Mouse (Mus musculus) CH12.LX (cell line): ENCODE measurements around the gene Hpn. TPM values are rescaled to one million over a fixed set of nuclear protein-coding genes. Genes with fewer than 3 reads are reported as not detected.

ENCODE experiments used
- DNase-seq: peaks from one replicate; pipeline ENCODE4 v3.0.0-alpha.2; 2013; ENCODE audit errors: extremely low read depth
- H3K27ac ChIP-seq: 2 replicates; pipeline ENCODE4 v1.5.1; 2012; ENCODE audit warnings: low read depth, mild to moderate bottlenecking, control low read depth, moderate library complexity; ENCODE audit not compliant: insufficient read depth
- H3K27me3 ChIP-seq: replicated peaks from 2 replicates; pipeline ENCODE3; 2012; ENCODE audit warnings: inconsistent platforms
- H3K36me3 ChIP-seq, 2 experiments: replicated peaks in 1 of 2; 2 replicates each; pipeline versions ENCODE3 to v1.6.1; 2012; ENCODE audit warnings: inconsistent platforms in 1 of 2, low read length in 1 of 2, mild to moderate bottlenecking in 1 of 2, mixed read lengths in 1 of 2, moderate library complexity in 1 of 2; ENCODE audit not compliant: control insufficient read depth in 1 of 2, insufficient read depth in 1 of 2
- H3K4me1 ChIP-seq, 2 experiments: 2 replicates each; pipeline ENCODE4 v1.6.1; 2012; ENCODE audit warnings: inconsistent platforms in 1 of 2, moderate library complexity in 1 of 2; ENCODE audit not compliant: insufficient read depth in 2 of 2, control insufficient read depth in 1 of 2
- H3K4me2 ChIP-seq: 2 replicates; pipeline ENCODE4 v1.6.1; 2012; ENCODE audit warnings: low read depth, mild to moderate bottlenecking, control low read depth; ENCODE audit not compliant: poor library complexity, insufficient read depth, severe bottlenecking
- H3K4me3 ChIP-seq, 3 experiments: fragments of 150-350 bp in 1 of 3; sonication (generic) in 1 of 3; replicated peaks in 1 of 3; 2 replicates each; pipeline versions ENCODE3 to v1.5.1; 2011 to 2012; ENCODE audit warnings: low read depth in 2 of 3, low read length in 2 of 3, mild to moderate bottlenecking in 2 of 3, moderate library complexity in 2 of 3, control low read depth in 1 of 3, improper control_type of control experiment in 1 of 3, inconsistent platforms in 1 of 3, mixed read lengths in 1 of 3; ENCODE audit not compliant: poor library complexity in 1 of 3
- H3K79me2 ChIP-seq: replicated peaks from 2 replicates; pipeline ENCODE4 v1.6.1; 2012; ENCODE audit warnings: mild to moderate bottlenecking, moderate library complexity; ENCODE audit not compliant: control insufficient read depth, poor library complexity, insufficient read depth, severe bottlenecking; ENCODE audit errors: extremely low read depth
- H3K9ac ChIP-seq: 2 replicates; pipeline ENCODE4 v1.6.1; 2012; ENCODE audit warnings: low read depth, mild to moderate bottlenecking, control low read depth, moderate library complexity; ENCODE audit not compliant: insufficient read depth
- H3K9me3 ChIP-seq: replicated peaks from 2 replicates; pipeline ENCODE3; 2012; ENCODE audit warnings: low read length, inconsistent platforms, mixed read lengths
- BHLHE40 ChIP-seq: IDR thresholded peaks from 2 replicates; pipeline ENCODE4 v1.6.1; 2011; ENCODE audit warnings: mild to moderate bottlenecking, low read depth, low read length, improper control_type of control experiment
- CHD1 ChIP-seq: IDR thresholded peaks from 2 replicates; pipeline ENCODE4 v1.6.1; 2012; ENCODE audit warnings: low read depth, low read length, improper control_type of control experiment, inconsistent platforms
- CHD2 ChIP-seq: IDR thresholded peaks from 2 replicates; pipeline ENCODE4 v1.6.1; 2011; ENCODE audit warnings: low read length, improper control_type of control experiment
- CTCF ChIP-seq, 2 experiments: IDR thresholded peaks in 1 of 2; conservative IDR thresholded peaks in 1 of 2; 2 replicates each; pipeline ENCODE4 v1.5.1; 2011 to 2012; ENCODE audit warnings: low read depth in 2 of 2, low read length in 2 of 2, improper control_type of control experiment in 1 of 2, inconsistent platforms in 1 of 2, mild to moderate bottlenecking in 1 of 2, moderate library complexity in 1 of 2
- EP300 ChIP-seq: IDR thresholded peaks from 2 replicates; pipeline ENCODE4 v1.6.1; 2011; ENCODE audit warnings: low read length, improper control_type of control experiment
- GABPA ChIP-seq: IDR thresholded peaks from 2 replicates; pipeline ENCODE4 v1.6.1; 2012; ENCODE audit warnings: low read depth, low read length, improper control_type of control experiment, inconsistent platforms; ENCODE audit not compliant: insufficient replicate concordance
- HCFC1 ChIP-seq: IDR thresholded peaks from 2 replicates; pipeline ENCODE4 v1.6.1; 2012; ENCODE audit warnings: low read depth, mild to moderate bottlenecking, inconsistent platforms, low read length, improper control_type of control experiment
- IRF4 ChIP-seq: IDR thresholded peaks from 2 replicates; pipeline ENCODE4 v1.6.1; 2014; ENCODE audit warnings: low read depth, mild to moderate bottlenecking, inconsistent platforms, low read length, improper control_type of control experiment
- MAFK ChIP-seq: IDR thresholded peaks from 2 replicates; pipeline ENCODE4 v1.6.1; 2011; ENCODE audit warnings: low read length, improper control_type of control experiment; ENCODE audit not compliant: insufficient replicate concordance
- MAX ChIP-seq: IDR thresholded peaks from 2 replicates; pipeline ENCODE4 v1.6.1; 2011; ENCODE audit warnings: low read length, improper control_type of control experiment
- MAZ ChIP-seq: IDR thresholded peaks from 2 replicates; pipeline ENCODE4 v1.6.1; 2012; ENCODE audit warnings: low read depth, mild to moderate bottlenecking, inconsistent platforms, low read length, improper control_type of control experiment, moderate library complexity
- MXI1 ChIP-seq: IDR thresholded peaks from 2 replicates; pipeline ENCODE4 v1.6.1; 2011; ENCODE audit warnings: mild to moderate bottlenecking, low read depth, low read length, improper control_type of control experiment
- NELFE ChIP-seq: IDR thresholded peaks from 2 replicates; pipeline ENCODE4 v1.6.1; 2011; ENCODE audit warnings: low read depth, low read length, improper control_type of control experiment
- POLR2A ChIP-seq: IDR thresholded peaks from 2 replicates; pipeline ENCODE4 v1.6.1; 2011; ENCODE audit warnings: low read depth, mild to moderate bottlenecking, improper control_type of control experiment, low read length
- POLR2AphosphoS2 ChIP-seq: IDR thresholded peaks from 2 replicates; pipeline ENCODE4 v1.6.1; 2011; ENCODE audit warnings: low read depth, low read length, improper control_type of control experiment
- RCOR1 ChIP-seq: conservative IDR thresholded peaks from 2 replicates; pipeline ENCODE4 v1.6.1; 2012; ENCODE audit warnings: low read depth, mild to moderate bottlenecking, inconsistent platforms, low read length, improper control_type of control experiment
- SIN3A ChIP-seq: IDR thresholded peaks from 2 replicates; pipeline ENCODE4 v1.6.1; 2012; ENCODE audit warnings: low read length, improper control_type of control experiment, inconsistent platforms
- UBTF ChIP-seq: IDR thresholded peaks from 2 replicates; pipeline ENCODE4 v1.6.1; 2012; ENCODE audit warnings: low read depth, mild to moderate bottlenecking, inconsistent platforms, low read length, improper control_type of control experiment, moderate library complexity
- USF2 ChIP-seq: conservative IDR thresholded peaks from 2 replicates; pipeline ENCODE4 v1.6.1; 2011; ENCODE audit warnings: low read depth, low read length, improper control_type of control experiment
- dilution Hi-C: fragments of 300-500 bp; cut with MboI; formaldehyde crosslinking; loops from 2 replicates; pipeline ENCODE4 v1.14.3; 2020; ENCODE audit warnings: low sequenced_read_pairs; ENCODE audit not compliant: extremely low pct_unique_long_range_greater_than_20kb, extremely low pct_ligation_motif_present
- in situ Hi-C: fragments of 300-500 bp; cut with MboI; formaldehyde crosslinking; loops from 3 replicates; pipeline ENCODE4 v1.14.3; 2019; ENCODE audit warnings: low sequenced_read_pairs, low pct_ligation_motif_present, low pct_unique_long_range_greater_than_20kb, mixed read lengths
- polyA plus RNA-seq: library from polyadenylated mRNA; unstranded; fragments of >175 nt; gene quantifications from 2 replicates; pipeline ENCODE4 v1.2.1, GENCODE M21; 2012; ENCODE audit warnings: low read depth; ENCODE audit not compliant: insufficient read length
- total RNA-seq, 2 experiments: library from RNA; depleted of rRNA; stranded (reverse); fragments of 300-350 nt in 1 of 2; fragments of >200 nt in 1 of 2; gene quantifications; 2 replicates each; pipeline ENCODE4 v1.2.3; 2012 to 2014

Gene Hpn
- total and polyA plus RNA-seq, 3 experiments = 3.0 to 16.7 (median 8.7) TPM

GRCm38 (mm10) chr7:31094774-31095501, 20.2 kb downstream of the Hpn start:
- Histone ChIP-seq H3K27me3 (peaks cover 30% of the 10 kb centered on the region), H3K4me1 (peaks cover 0 to 5% of the 10 kb centered on the region in 2 experiments; a peak in 2 of 4 replicates), H3K36me3 (peaks cover 0 to 17% of the 10 kb centered on the region in 2 experiments), H3K9me3 (peaks cover 6% of the 10 kb centered on the region), H3K4me3 (no peak overlapping the region)
- DNase-seq = no peak
- in situ Hi-C loops = loop anchor here (5.0 kb wide), 2 partner anchors 33 to 82 kb away; no protein-coding TSS in a partner anchor
- TF ChIP-seq CTCF (conservative IDR thresholded peaks at IDR 0.05 in 1 of 2, IDR thresholded peaks at IDR 0.05 in 1 of 2; ENCODE audit: low read depth in 2 of 2, low read length in 2 of 2) (peak in 1 of 2 experiments; percentile 51; a peak in 2 of 4 replicates), NELFE (no peak)
- TF ChIP-seq, all 38 proteins: peak for 1
- dilution Hi-C loops = no loop called here
- H3K4me2 ChIP-seq = no peak overlapping the region
- H3K27ac ChIP-seq = no peak overlapping the region
- no peak overlapping the region for H3K9ac ChIP-seq
- no peaks in the 10 kb centered on the region for H3K79me2 ChIP-seq

GRCm38 (mm10) chr7:31089721-31090120, 25.4 kb downstream of the Hpn start:
- peaks cover 23% of the 10 kb centered on the region for H3K27me3 ChIP-seq
- H3K9me3 ChIP-seq = peaks cover 3% of the 10 kb centered on the region
- no peaks in the 10 kb centered on the region for H3K79me2 ChIP-seq
- in situ Hi-C loops (no loop called here), dilution Hi-C loops (no loop called here)
- H3K9ac ChIP-seq = no peak overlapping the region
- TF ChIP-seq POLR2A = no peak
- TF ChIP-seq MAX = no peak
- no peak for TF ChIP-seq MAFK
- no peak for TF ChIP-seq USF2
- no peak for TF ChIP-seq MXI1
- TF ChIP-seq GABPA = no peak
- no peak for TF ChIP-seq CHD1
- TF ChIP-seq MAZ = no peak
- TF ChIP-seq IRF4 = no peak
- no peak for TF ChIP-seq SIN3A
- TF ChIP-seq BHLHE40 = no peak
- TF ChIP-seq POLR2AphosphoS2 = no peak
- no peak for TF ChIP-seq UBTF
- no peak for TF ChIP-seq EP300
- TF ChIP-seq HCFC1 = no peak
- no peak for TF ChIP-seq NELFE
- TF ChIP-seq CHD2 = no peak
- no peak for TF ChIP-seq RCOR1
- TF ChIP-seq, all 38 proteins: peak for 0
- Histone ChIP-seq H3K4me2 (no peak overlapping the region), H3K36me3 (no peaks in the 10 kb centered on the region), H3K4me3 (no peak overlapping the region), H3K4me1 (peaks cover 0 to 9% of the 10 kb centered on the region in 2 experiments; a peak in 1 of 4 replicates), H3K27ac (no peak overlapping the region)
- no peak for DNase-seq
